Mouse (Mus musculus) skeletal muscle tissue, postnatal 0 days (tissue): ENCODE measurements around the gene Tspan4. TPM values are rescaled to one million over a fixed set of nuclear protein-coding genes. Genes with fewer than 3 reads are reported as not detected.

Experiments
- polyA plus RNA-seq: library from polyadenylated mRNA; unstranded; fragments of >200 nt; fragmentation: Nextera tagmentation; extraction: Ambion mirVana; gene quantifications from 2 replicates; pipeline ENCODE4 v1.2.1, GENCODE M21; 2015

Gene Tspan4
- 43.1 and 47.4 TPM in 2 replicates for polyA plus RNA-seq

DNA sequence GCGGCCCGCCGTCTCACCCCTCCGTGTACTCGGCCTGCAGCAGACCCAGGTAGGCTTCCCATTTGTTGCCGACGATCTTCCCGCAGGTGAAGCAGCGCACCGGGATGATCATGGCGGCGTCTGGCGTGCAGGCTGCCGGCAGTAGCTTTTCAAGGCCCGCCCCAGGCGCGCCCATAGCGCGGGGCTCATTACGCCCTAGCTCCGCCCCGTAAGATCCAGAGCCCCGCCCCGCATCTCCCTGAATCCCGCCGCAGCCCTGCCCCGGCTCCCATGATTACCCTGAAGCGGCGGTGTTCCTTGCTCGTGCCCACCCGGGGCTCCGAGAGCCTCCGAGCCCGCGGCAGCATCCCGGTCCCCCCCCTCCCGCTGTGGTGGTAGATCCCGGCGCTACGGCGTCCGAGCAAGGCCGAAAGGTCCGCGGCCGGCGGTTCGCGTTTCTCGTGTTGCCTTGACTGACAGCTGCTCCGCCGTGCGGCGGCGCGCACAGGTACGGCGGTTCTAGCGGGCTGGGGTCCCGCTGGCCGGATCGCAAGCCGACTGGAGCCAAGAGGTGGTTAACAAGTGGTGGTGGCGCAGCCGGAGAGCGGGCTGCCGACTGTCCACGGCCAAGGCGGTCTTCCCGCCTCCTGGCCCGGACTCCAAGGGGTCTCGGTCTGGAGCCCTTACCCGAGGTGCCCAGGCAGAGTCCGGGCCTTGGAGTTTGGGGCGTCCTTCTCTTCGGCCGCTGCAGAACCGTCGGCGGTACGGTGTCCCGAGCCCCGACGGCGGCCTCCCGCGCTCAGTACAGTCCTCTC, at the start of gene Tspan4, which contains the start of gene Polr2l:
Gene Tspan4 (plus strand): TSS at position 230 of the 794 bp plus-strand sequence.
Gene Polr2l (minus strand): TSS at position 122 of the 794 bp plus-strand sequence.

DNA sequence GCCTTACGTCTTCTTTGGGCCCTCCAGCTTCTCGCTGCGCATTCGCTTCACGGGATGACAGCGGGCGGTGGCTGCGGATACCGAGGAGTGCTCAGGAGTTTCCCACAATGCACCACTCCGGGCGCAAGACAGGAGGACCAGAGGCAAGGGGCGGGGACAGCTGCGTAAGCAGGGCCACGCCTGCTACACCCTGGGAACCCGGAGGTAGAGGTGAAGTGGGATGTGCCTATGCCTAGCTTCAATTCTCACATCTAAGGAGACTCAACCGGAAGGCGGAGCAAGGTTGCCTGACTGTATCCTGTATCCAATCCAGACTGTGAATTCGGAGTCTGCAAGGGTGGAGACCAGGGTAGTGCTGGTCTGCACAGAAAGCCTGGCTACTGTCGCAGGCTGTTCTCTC, 45.7 kb upstream of the Tspan4 start, which contains the start of gene Cend1:
Gene Cend1 (minus strand): TSS at position 182 of the 400 bp plus-strand sequence.

DNA sequence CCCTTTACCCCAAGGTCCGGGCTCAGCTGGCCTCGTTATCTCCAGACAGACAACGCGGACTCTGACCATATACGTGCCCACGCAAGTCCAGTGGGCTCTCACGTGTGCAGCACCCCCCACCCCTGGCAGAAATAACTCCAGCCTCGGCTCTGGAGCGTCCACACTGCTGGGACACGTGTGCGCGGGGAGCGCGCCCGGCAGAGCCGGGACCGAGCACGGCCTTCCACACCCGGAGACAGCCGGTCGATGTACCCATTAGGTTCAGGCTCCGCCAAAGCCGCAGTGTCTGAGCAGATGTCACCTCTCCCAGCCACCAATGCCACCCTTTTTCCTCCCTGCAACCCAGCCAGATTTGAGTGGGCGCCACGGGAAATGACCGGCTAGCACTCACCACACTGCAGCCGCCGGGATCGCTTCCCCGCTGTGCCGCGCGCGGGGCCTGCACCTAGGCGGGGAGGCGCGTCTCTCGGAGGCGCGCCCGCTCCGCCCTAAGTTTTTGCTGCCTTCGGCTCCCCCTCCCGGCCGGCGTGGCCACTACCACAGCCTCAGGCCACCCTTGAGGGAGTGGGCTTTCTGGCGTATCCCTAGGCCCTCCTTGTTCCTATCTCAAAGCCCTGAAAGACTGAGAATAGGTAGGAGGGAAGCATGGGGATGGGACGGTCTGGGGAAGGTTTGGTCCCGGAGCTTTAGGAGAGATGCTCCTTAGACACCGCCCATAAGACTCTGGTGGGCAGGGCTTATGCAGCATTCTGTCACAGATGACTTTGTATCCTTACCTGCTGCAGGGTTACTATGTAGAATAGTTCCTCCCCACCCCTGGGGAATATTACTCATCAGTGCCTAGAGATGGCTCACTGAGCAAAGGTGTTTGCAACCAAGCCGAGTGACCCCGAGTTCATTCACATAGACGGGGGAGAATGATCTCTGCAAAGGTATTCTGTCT, 37.6 kb upstream of the Tspan4 start, which contains the start of gene Slc25a22:
Gene Slc25a22 (minus strand): TSS at position 715 of the 943 bp plus-strand sequence.

DNA sequence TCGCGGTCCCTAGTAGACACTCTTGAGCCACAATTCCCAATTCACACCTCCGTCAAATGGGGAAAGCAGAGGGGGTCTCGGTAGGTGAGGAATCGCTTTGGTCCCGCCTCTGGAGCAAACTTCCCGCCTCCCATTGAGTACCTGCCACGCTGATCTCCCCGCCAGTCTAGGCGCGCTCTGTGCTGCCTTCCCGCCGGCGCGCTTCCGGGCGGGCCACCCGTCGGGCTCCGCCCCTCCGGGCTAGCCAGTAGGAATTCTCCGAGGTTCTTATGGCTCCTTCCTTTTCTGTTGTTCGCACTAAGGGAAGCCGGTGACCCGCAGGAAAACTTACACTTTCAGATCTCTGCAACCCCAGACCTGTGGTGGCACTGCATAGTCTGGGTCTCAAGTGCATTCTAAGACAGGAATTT, 31.2 kb upstream of the Tspan4 start, which contains the start of gene Pidd1:
Gene Pidd1 (minus strand): TSS at position 198 of the 410 bp plus-strand sequence.

DNA sequence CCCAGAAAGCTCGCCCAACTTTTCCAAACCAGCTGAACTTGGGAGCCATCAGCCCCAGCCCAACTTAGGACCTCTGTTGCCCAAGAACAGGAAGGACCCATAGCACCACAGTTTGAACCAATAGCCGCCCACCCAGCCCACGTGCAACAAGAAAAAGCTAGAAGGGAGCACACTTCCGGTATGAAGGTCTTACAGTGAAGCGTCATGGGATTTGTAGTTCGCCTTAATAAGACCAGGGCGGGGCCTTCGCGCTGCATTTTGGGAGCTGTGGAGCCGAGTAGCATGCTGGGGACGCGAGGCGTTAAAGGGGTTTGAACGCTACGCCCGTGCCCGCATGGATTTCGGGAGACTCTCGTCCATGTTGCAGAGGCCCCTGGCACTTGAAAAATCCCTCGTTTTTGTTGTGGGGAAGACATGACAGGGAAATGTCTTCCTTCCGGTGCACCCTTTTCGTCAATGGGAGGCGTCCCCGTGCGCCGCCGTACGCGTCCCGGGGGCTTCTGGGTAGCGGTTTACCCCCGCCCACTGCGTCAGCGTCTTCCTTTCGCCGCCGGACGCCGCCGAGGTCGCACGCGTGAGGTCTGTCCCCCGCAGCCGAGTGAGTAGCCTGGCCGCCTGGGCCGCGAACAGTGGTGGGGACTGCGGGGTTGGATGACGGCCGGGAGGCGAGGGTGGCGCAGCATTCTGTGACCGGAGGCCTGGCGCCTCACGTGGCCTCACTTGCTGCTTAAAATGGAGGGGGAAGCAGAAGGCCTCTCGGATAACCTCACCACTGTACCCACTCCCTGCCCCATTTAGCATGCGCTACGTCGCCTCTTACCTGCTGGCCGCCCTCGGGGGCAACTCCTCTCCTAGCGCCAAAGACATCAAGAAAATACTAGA, 27.7 kb upstream of the Tspan4 start, which contains the start of gene Rplp2:
Gene Rplp2 (plus strand): TSS at position 261 of the 882 bp plus-strand sequence.

DNA sequence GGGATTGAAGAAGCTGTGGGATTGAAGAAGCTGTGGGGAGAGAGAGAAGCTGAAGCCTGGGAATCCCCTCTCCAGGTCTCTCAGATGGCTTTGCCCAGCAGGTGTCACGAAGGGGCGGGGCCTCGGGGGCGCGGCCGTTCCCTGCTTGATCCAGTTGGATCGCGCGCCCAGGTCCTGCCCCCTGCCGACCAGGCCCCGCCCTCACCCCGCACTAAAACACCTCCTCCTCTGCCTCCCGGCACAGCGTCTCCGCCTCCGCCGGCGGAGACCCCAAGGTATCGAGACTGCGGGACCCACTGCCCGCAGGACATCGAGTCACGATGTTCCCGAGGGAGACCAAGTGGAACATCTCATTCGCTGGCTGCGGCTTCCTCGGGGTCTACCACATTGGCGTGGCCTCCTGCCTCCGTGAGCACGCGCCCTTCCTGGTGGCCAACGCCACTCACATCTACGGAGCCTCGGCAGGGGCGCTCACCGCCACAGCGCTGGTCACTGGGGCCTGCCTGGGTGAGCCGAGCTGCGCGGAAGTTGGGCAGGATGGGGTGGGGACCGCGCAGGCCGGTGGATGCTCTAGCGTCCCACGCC, 20.0 kb upstream of the Tspan4 start, which contains the start of gene Pnpla2:
Gene Pnpla2 (plus strand): TSS at position 232 of the 585 bp plus-strand sequence.

DNA sequence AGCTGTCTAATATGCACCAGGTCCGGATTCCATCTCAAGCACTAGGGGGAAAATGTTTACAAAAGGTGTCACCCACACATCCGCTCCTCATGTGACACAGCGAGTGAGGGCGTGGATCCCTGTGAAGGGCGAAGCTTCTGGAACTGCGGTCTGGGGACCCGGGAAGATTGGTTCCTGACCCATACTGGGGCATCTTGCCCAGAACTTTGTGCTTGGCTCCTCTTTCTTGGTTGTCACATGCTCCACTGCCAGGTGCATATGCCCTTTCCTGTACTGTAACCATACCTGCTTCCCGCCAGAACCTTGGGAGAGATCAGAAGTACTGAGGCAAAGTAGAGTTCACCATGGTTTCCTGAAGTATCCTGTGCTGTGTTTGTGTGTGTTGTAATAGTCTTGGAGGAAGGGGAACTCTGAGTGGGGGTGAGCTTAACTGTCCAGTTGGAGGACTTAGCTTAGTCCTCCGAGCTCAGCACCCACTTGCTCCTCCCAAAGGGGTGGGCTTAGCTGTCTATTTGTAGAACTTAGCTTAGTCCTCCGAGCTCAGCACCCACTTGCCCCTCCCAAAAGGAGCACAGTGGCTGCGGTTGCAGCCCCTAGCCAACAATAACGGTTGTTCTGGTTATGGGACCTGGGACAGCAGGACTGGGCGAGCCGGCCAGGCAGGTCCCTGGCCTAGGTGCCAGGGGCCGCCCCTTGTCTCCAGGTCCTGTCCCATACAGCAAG, 14.5 kb upstream of the Tspan4 start, which contains the start of gene Cracr2b:
Gene Cracr2b (plus strand): TSS at position 704 of the 723 bp plus-strand sequence.

DNA sequence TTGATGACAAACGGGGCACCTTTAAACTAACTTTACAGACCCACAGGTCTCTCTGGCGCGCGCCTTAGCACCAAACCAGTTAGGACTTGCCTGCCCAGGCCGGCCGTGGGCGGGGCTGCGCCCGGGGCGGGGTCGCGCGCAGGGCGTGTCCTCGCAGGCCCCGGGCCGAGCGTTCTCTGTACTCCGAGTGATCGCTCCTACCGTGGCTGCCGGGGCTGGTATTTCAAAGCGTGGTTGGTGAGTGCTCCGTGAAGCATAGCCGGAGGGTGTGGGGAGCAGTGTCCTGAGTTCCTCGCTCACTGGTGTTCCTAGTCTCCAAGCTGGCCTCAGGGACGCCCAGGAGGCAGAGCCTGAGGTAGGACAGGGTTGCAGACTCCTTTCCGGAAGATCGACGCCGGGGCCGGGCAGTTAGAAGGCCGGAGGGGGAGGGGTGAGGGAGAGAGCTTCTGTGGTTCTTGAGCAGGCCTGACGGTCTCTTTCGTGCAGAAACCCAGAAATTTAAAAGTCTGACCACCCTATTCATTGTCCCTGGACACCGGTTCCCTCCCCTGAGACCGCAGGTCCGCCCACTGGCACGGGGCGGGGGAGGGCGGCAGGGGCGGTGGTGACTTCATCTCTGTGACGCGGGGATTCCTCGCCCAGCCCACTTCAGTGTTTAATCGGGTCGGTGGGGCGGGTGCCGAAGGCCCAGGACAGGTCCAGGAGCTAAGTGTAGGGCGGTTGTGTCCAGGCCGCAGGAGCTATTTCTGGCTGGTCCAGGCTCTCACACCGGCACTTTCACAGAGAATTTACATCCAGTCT, 7.6 kb upstream of the Tspan4 start, which contains the start of gene Cd151:
Gene Cd151 (plus strand): TSS at position 163 of the 801 bp plus-strand sequence.

DNA sequence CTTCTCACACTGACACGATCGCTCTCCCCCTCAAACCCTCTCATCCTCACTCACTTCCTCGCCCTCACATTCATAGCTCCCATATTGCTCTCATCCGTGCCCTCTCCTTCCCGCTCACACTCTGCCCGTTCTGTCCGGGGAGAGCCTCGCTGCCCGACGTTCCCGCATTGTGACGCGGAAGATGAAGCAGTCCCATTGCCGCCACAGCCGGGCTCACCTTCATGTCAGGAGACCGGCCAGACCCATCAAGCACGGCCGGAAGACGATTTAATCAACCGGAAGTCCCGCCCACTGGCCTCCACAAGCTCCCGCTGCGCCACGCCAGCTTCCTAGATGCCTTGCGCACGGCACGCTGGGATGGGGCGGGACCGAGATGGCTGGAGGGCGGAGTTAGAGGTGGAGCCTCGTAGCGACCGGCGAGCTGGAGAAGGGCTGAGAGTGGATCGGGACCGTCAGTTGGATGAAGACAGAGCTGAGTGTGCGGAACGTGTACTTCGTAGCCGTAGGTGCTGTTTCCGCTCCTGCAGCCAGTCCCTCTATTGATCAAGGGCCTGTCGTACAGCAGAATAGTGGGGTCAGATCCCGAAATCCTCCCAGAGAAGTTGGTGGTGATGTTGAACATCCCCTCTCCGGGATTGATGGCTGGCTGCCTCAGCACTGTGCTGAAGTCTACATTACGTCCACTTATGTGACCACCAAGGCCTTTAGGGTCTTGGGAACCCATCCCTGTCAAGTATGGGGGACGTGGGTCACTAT, 64.7 kb downstream of the Tspan4 start, which contains the start of gene Chid1:
Gene Chid1 (minus strand): TSS at position 302 of the 756 bp plus-strand sequence.

Other genes starting within 250 kb of the Tspan4 start
- gene Phrf1, start 246.5 kb upstream of the Tspan4 start, polyA plus RNA-seq, result 18.7 and 20.2 TPM in 2 replicates
- gene Irf7, start 208.8 kb upstream of the Tspan4 start, polyA plus RNA-seq, result 7.6 and 9.4 TPM in 2 replicates
- 1.9 and 2.4 TPM in 2 replicates for gene Cdhr5, start 198.5 kb upstream of the Tspan4 start, polyA plus RNA-seq
- gene Sct, start 196.1 kb upstream of the Tspan4 start, polyA plus RNA-seq, result 7.2 and 11.2 TPM in 2 replicates
- gene Drd4, start 183.2 kb upstream of the Tspan4 start, polyA plus RNA-seq, result 0.23 and 0.56 TPM in 2 replicates
- 30.0 and 33.3 TPM in 2 replicates for gene Deaf1, start 147.6 kb upstream of the Tspan4 start, polyA plus RNA-seq
- 21.3 and 21.5 TPM in 2 replicates for gene Tmem80, start 147.5 kb upstream of the Tspan4 start, polyA plus RNA-seq
- 2.2 and 2.4 TPM in 2 replicates for gene Eps8l2, start 136.4 kb upstream of the Tspan4 start, polyA plus RNA-seq
- gene Taldo1, start 83.0 kb upstream of the Tspan4 start, polyA plus RNA-seq, result 210 and 316 TPM in 2 replicates
- 25.7 and 27.1 TPM in 2 replicates for gene Gatd1, start 61.1 kb upstream of the Tspan4 start, polyA plus RNA-seq
- 0.40 and 0.59 TPM in 2 replicates for gene Cend1, start 45.7 kb upstream of the Tspan4 start, polyA plus RNA-seq
- 15.8 and 17.3 TPM in 2 replicates for gene Slc25a22, start 37.3 kb upstream of the Tspan4 start, polyA plus RNA-seq
- gene Pidd1, start 31.2 kb upstream of the Tspan4 start, polyA plus RNA-seq, result 1.2 and 1.8 TPM in 2 replicates
- gene Rplp2, start 27.9 kb upstream of the Tspan4 start, polyA plus RNA-seq, result 941 and 958 TPM in 2 replicates
- gene Pnpla2, start 20.0 kb upstream of the Tspan4 start, polyA plus RNA-seq, result 249 and 404 TPM in 2 replicates
- gene Cracr2b, start 14.1 kb upstream of the Tspan4 start, polyA plus RNA-seq, result 13.8 and 15.2 TPM in 2 replicates
- 18.0 and 21.8 TPM in 2 replicates for gene Cd151, start 7.8 kb upstream of the Tspan4 start, polyA plus RNA-seq
- gene Polr2l, start 108 bp upstream of the Tspan4 start, polyA plus RNA-seq, result 45.8 and 47.8 TPM in 2 replicates
- 18.9 and 22.1 TPM in 2 replicates for gene Chid1, start 64.6 kb downstream of the Tspan4 start, polyA plus RNA-seq
- 34.8 and 39.4 TPM in 2 replicates for gene Ap2a2, start 86.9 kb downstream of the Tspan4 start, polyA plus RNA-seq
- 0.08 and 0.09 TPM in 2 replicates for gene Muc6, start 180.1 kb downstream of the Tspan4 start, polyA plus RNA-seq
- 0.10 TPM in 1 of 2 replicates, not detected in the other for gene Muc2, start 215.1 kb downstream of the Tspan4 start, polyA plus RNA-seq